Mouse (Mus musculus): ENCODE results near the gene Fam72a. TPM values are rescaled to one million over a fixed set of nuclear protein-coding genes. Genes with fewer than 3 reads are reported as not detected.
"Not testable (repeated sequence)": the region's sequence is repeated elsewhere in the genome, so short reads cannot be mapped to it uniquely, and the experiment has no call there.

Gene Fam72a
- total and polyA plus RNA-seq, 3 experiments, result 2.6 to 9.0 (median 6.2) TPM

DNA sequence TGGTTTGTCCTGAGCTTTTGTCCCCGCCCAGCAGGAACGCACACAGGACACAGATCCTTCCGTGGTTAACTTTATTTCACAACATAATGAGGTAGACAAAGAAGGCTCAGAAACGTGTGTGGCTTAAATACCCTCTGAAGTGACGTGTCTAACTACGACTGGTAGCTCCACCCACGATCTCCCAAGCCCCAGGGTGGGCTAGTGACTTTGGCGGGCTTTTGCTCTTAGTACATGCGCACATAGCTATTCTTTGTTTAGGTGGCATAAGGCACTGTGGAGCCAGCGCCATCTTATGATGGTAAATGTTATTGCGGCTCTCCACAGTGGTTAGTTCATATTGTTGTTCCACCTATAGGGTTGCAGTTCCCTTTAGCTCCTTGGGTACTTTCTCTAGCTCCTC, 38.4 kb downstream of the Fam72a start:
- peak; percentile 25; the same call in 1 of the 2 replicates for TF ChIP-seq CTCF (IDR thresholded peaks at IDR 0.05; ENCODE audit: low read depth, low read length)
- not testable (repeated sequence) for H3K4me3 ChIP-seq (ENCODE audit: low read depth, low read length); H3K27me3 ChIP-seq (ENCODE audit: insufficient read depth, low read length)

DNA sequence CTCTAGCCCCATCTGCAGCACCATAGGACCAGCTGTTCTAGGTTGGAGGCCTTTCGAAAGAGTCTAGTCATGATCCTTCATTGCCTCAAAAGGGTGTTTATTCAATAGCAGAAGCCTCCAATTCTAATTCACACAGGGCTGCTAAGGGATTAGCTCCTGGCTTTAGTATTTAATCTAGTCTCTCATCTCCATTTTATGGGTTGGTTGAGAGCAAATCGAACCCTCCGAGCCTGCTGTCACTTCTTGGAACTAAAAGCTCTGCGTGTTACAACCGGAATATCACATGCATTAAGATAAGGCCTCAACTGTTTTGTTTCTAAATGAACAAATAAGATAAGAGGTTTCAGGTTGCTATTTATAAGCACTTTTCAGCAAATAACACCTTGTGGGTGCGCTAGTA, 42.0 kb downstream of the Fam72a start:
- TF ChIP-seq GATA2 (IDR thresholded peaks at IDR 0.05; ENCODE audit: borderline replicate concordance, low read depth, low read length) (no peak), TAL1 (conservative IDR thresholded peaks at IDR 0.05; ENCODE audit: low read depth, low read length) (peak; percentile 47), GATA1 (IDR thresholded peaks at IDR 0.05; ENCODE audit: borderline replicate concordance, low read length) (no peak), CTCF (IDR thresholded peaks at IDR 0.05; ENCODE audit: low read depth, low read length) (no peak), POLR2AphosphoS5 (IDR thresholded peaks at IDR 0.05; ENCODE audit: insufficient replicate concordance, low read depth, low read length) (no peak)
- Histone ChIP-seq H3K4me1 (ENCODE audit: insufficient read depth, low read depth, low read length) (peaks cover 58% of the 10 kb centered on the region), H3K4me3 (ENCODE audit: low read depth, low read length) (peak overlapping the region; percentile 51; the same call in 1 of the 2 replicates), H3K27me3 (ENCODE audit: insufficient read depth, low read length) (no peaks in the 10 kb centered on the region), H3K9me3 (replicated peaks) (no peaks in the 10 kb centered on the region), H3K36me3 (replicated peaks) (no peaks in the 10 kb centered on the region)
- ATAC-seq (ENCODE audit: extremely low read depth, insufficient number of reproducible peaks, low FRiP score, poor library complexity, severe bottlenecking) (peak; percentile 73), DNase-seq (ENCODE audit: low spot score) (peak; percentile 61)

More for the DNA sequence above, 38.4 kb downstream of the Fam72a start:
- not testable (repeated sequence) for DNase-seq (ENCODE audit: low spot score); H3K9me3 ChIP-seq (replicated peaks); ATAC-seq (ENCODE audit: extremely low read depth, insufficient number of reproducible peaks, low FRiP score, poor library complexity, severe bottlenecking); H3K36me3 ChIP-seq (replicated peaks)
- peaks cover 70% of the 10 kb centered on the region for H3K4me1 ChIP-seq (ENCODE audit: insufficient read depth, low read depth, low read length)

DNA sequence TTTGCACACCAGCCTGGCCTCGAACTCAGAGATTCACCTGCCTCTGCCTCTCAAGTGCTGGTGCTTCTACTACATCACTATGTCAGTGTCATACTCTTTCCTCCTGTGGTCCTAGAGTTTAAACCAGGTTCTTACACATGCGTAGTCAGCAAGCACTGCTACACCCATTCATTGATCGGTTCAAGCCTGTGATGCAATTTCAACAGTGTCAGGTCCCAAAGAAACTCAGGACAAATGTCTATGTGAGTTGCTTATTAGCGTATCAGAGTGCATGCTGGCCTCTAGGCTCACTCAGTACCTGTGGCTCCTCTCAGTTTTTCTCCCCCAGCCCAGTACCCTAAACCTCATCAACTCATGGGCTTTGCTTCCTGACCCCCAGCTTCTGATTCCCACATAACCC, 42.7 kb downstream of the Fam72a start:
- Histone ChIP-seq H3K36me3 (replicated peaks) (no peaks in the 10 kb centered on the region), H3K4me3 (ENCODE audit: low read depth, low read length) (no peak overlapping the region; the same call in 1 of the 2 replicates), H3K9me3 (replicated peaks) (no peaks in the 10 kb centered on the region), H3K4me1 (ENCODE audit: insufficient read depth, low read depth, low read length) (peaks cover 55% of the 10 kb centered on the region), H3K27me3 (ENCODE audit: insufficient read depth, low read length) (no peaks in the 10 kb centered on the region)
- no peak for DNase-seq (ENCODE audit: low spot score)
- no peak for ATAC-seq (ENCODE audit: extremely low read depth, insufficient number of reproducible peaks, low FRiP score, poor library complexity, severe bottlenecking)
- no peak for TF ChIP-seq GATA2 (IDR thresholded peaks at IDR 0.05; ENCODE audit: borderline replicate concordance, low read depth, low read length)

DNA sequence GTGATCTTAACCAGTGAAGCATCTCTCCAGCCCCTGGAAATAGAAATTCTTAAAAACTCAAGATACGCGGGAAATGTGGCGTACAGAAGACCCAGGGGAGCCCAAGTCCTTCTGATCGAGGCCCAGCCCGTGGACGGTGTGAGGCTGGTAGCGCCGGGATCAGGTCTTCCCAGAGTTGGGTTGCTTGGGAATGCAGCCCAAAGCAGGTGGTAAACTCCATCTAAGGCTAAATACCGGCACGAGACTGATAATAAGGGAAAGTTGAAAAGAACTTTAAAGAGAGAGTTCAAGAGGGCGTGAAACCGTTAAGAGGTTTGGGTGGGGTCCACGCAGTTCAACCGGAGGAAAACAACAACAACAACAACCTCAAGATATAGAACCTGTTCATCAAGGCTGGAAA, 46.0 kb downstream of the Fam72a start:
- Histone ChIP-seq H3K4me3 (ENCODE audit: low read depth, low read length) (no peak overlapping the region), H3K9me3 (replicated peaks) (no peaks in the 10 kb centered on the region), H3K27me3 (ENCODE audit: insufficient read depth, low read length) (no peaks in the 10 kb centered on the region), H3K36me3 (replicated peaks) (no peaks in the 10 kb centered on the region), H3K4me1 (ENCODE audit: insufficient read depth, low read depth, low read length) (peaks cover 53% of the 10 kb centered on the region)
- TF ChIP-seq GATA2 (IDR thresholded peaks at IDR 0.05; ENCODE audit: borderline replicate concordance, low read depth, low read length), result no peak
- no peak for TF ChIP-seq GATA1 (IDR thresholded peaks at IDR 0.05; ENCODE audit: borderline replicate concordance, low read length)
- TF ChIP-seq TAL1 (conservative IDR thresholded peaks at IDR 0.05; ENCODE audit: low read depth, low read length), result no peak
- no peak for TF ChIP-seq POLR2AphosphoS5 (IDR thresholded peaks at IDR 0.05; ENCODE audit: insufficient replicate concordance, low read depth, low read length)
- TF ChIP-seq CTCF (IDR thresholded peaks at IDR 0.05; ENCODE audit: low read depth, low read length), result no peak
- DNase-seq (ENCODE audit: low spot score), result peak; percentile 88
- ATAC-seq (ENCODE audit: extremely low read depth, insufficient number of reproducible peaks, low FRiP score, poor library complexity, severe bottlenecking), result peak; percentile 69

DNA sequence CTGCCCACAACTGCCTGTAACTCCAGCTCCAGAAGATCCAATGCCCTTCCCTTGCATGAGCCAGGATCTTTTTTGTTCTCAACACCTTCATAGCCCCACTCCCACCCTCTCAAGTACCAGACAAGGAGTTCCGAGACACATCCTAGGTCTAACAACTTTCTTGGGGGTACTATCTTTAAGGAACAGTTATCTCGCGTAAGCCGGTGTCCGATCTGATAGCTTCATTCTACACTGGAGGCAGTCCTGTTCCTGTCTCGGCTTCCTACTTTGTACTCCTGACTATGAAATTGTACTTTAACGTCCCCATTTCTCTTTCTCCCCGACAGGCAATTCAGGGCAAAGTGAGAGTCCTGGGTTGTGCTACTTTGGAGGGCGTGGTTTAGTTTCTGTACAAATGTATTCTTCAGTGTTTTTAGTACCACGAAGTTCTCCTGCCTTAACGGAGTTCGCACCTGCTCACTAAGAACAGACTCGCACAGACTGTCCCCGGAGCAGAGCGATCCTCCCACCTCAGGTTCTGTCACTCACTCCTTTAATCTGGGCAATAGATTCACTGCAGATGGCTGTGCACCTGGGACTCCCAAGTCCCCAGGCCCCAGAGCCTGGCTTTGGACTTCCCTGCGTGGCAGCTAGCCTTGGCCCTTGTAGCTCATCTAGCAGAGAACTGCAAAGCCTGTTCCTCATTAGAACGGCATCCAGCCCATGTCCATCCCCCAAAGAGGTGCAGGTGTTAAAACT, 51.4 kb downstream of the Fam72a start:
- ATAC-seq (ENCODE audit: extremely low read depth, insufficient number of reproducible peaks, low FRiP score, poor library complexity, severe bottlenecking) (peak; percentile 66), DNase-seq (ENCODE audit: low spot score) (peak; percentile 48)
- H3K4me1 ChIP-seq (ENCODE audit: insufficient read depth, low read depth, low read length), result peaks cover 52% of the 10 kb centered on the region
- peaks cover 9% of the 10 kb centered on the region for H3K27me3 ChIP-seq (ENCODE audit: insufficient read depth, low read length)
- H3K36me3 ChIP-seq (replicated peaks), result no peaks in the 10 kb centered on the region
- peak overlapping the region; percentile 51; the same call in 1 of the 2 replicates for H3K4me3 ChIP-seq (ENCODE audit: low read depth, low read length)
- TF ChIP-seq CTCF (IDR thresholded peaks at IDR 0.05; ENCODE audit: low read depth, low read length), result no peak
- TF ChIP-seq TAL1 (conservative IDR thresholded peaks at IDR 0.05; ENCODE audit: low read depth, low read length), result peak; percentile 54
- no peak for TF ChIP-seq GATA2 (IDR thresholded peaks at IDR 0.05; ENCODE audit: borderline replicate concordance, low read depth, low read length)
- TF ChIP-seq GATA1 (IDR thresholded peaks at IDR 0.05; ENCODE audit: borderline replicate concordance, low read length), result no peak
- TF ChIP-seq POLR2AphosphoS5 (IDR thresholded peaks at IDR 0.05; ENCODE audit: insufficient replicate concordance, low read depth, low read length), result no peak
- no peaks in the 10 kb centered on the region for H3K9me3 ChIP-seq (replicated peaks)

DNA sequence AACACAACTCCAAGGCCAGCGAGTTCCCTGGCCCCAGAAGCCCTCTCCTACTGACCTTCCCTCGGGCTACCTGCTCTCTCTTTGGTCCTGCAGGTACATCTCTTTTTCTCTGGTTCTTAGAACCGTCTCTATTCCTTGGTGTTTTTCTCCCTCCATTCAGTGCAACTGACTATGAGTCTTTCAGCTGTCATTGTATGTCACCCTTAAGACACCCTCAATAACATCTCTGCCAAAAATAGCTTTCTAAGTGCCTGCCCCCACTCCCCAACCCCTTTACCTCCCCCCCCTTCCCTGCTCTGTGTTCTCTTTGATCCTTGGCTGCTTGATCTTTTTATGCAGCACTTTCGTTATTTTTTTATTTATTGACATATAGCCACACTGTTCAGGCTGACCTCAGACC, 52.7 kb downstream of the Fam72a start:
- Histone ChIP-seq H3K27me3 (ENCODE audit: insufficient read depth, low read length) (peaks cover 21% of the 10 kb centered on the region), H3K4me1 (ENCODE audit: insufficient read depth, low read depth, low read length) (peaks cover 52% of the 10 kb centered on the region), H3K36me3 (replicated peaks) (no peaks in the 10 kb centered on the region), H3K9me3 (replicated peaks) (no peaks in the 10 kb centered on the region), H3K4me3 (ENCODE audit: low read depth, low read length) (no peak overlapping the region)
- ATAC-seq (ENCODE audit: extremely low read depth, insufficient number of reproducible peaks, low FRiP score, poor library complexity, severe bottlenecking) (no peak), DNase-seq (ENCODE audit: low spot score) (no peak)
- TF ChIP-seq CTCF (IDR thresholded peaks at IDR 0.05; ENCODE audit: low read depth, low read length) (no peak), TAL1 (conservative IDR thresholded peaks at IDR 0.05; ENCODE audit: low read depth, low read length) (no peak)

DNA sequence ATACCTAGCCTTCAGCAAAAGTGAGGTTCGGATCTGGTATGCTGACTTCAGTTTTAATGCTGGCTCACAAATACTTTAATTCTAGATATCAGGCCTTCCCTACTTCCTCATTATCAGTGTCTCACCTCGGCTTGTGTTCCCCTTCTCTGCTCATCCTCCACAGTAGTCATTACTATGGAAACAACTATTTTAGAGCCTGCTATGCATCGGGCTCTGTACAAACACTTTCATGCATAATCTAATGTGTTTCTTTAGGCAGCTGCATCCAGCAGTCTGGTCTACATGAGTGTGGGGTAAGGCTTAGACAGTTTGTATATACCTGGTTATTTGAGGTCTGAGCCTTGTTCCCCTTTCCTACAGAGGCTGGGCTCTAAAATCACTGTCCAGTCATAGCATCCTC, 55.9 kb downstream of the Fam72a start:
- no peaks in the 10 kb centered on the region for H3K36me3 ChIP-seq (replicated peaks)
- peaks cover 45% of the 10 kb centered on the region for H3K27me3 ChIP-seq (ENCODE audit: insufficient read depth, low read length)
- no peaks in the 10 kb centered on the region for H3K9me3 ChIP-seq (replicated peaks)
- ATAC-seq (ENCODE audit: extremely low read depth, insufficient number of reproducible peaks, low FRiP score, poor library complexity, severe bottlenecking) (no peak), DNase-seq (ENCODE audit: low spot score) (no peak)
- H3K4me1 ChIP-seq (ENCODE audit: insufficient read depth, low read depth, low read length), result peaks cover 35% of the 10 kb centered on the region
- TF ChIP-seq POLR2AphosphoS5 (IDR thresholded peaks at IDR 0.05; ENCODE audit: insufficient replicate concordance, low read depth, low read length), result no peak
- no peak for TF ChIP-seq TAL1 (conservative IDR thresholded peaks at IDR 0.05; ENCODE audit: low read depth, low read length)
- no peak for TF ChIP-seq GATA1 (IDR thresholded peaks at IDR 0.05; ENCODE audit: borderline replicate concordance, low read length)
- TF ChIP-seq CTCF (IDR thresholded peaks at IDR 0.05; ENCODE audit: low read depth, low read length), result no peak
- no peak for TF ChIP-seq GATA2 (IDR thresholded peaks at IDR 0.05; ENCODE audit: borderline replicate concordance, low read depth, low read length)
- H3K4me3 ChIP-seq (ENCODE audit: low read depth, low read length), result no peak overlapping the region

Measured in G1E (cell line).